Mouse (Mus musculus) liver, embryonic 15.5 days (tissue): ENCODE results near the gene Kctd3. TPM values are rescaled to one million over a fixed set of nuclear protein-coding genes. Genes with fewer than 3 reads are reported as not detected.

ENCODE experiments used
- ATAC-seq: fragments of 200-750 bp; cut with Nextera tagmentation; 2 replicates; pipeline ENCODE4 v1.8.0; 2017; ENCODE audit warnings: moderate number of reproducible peaks, mild to moderate bottlenecking, moderate library complexity; ENCODE audit not compliant: insufficient read depth
- H3K27ac ChIP-seq: fragments of 300-500 bp; sonication (generic); replicated peaks from 2 replicates; pipeline ENCODE4 v1.5.1; 2015; ENCODE audit warnings: mild to moderate bottlenecking, inconsistent platforms
- H3K27me3 ChIP-seq: fragments of 300-500 bp; sonication (generic); 2 replicates; pipeline ENCODE4 v1.6.1; 2015; ENCODE audit warnings: mild to moderate bottlenecking, inconsistent platforms
- H3K36me3 ChIP-seq: fragments of 300-500 bp; sonication (generic); replicated peaks from 2 replicates; pipeline ENCODE4 v1.6.1; 2015; ENCODE audit warnings: moderate library complexity, mild to moderate bottlenecking, inconsistent platforms
- H3K4me1 ChIP-seq: fragments of 300-500 bp; sonication (generic); replicated peaks from 2 replicates; pipeline ENCODE4 v1.6.1; 2015; ENCODE audit warnings: inconsistent platforms
- H3K4me2 ChIP-seq: fragments of 300-500 bp; sonication (generic); 2 replicates; pipeline ENCODE4 v1.6.1; 2015; ENCODE audit warnings: moderate library complexity, mild to moderate bottlenecking, inconsistent platforms
- H3K4me3 ChIP-seq: fragments of 300-500 bp; sonication (generic); replicated peaks from 2 replicates; pipeline ENCODE4 v1.5.1; 2015; ENCODE audit warnings: mild to moderate bottlenecking, inconsistent platforms
- H3K9ac ChIP-seq: fragments of 300-500 bp; sonication (generic); 2 replicates; pipeline ENCODE4 v1.6.1; 2015; ENCODE audit warnings: moderate library complexity, mild to moderate bottlenecking, inconsistent platforms
- H3K9me3 ChIP-seq: fragments of 300-500 bp; sonication (generic); replicated peaks from 2 replicates; pipeline ENCODE4 v1.6.1; 2016; ENCODE audit warnings: inconsistent platforms
- WGBS: fragments of 180-500 bp; shearing (Covaris S2); methylation state at CpG from one replicate; pipeline ENCODE4 v1.1.7; 2015; ENCODE audit warnings: mixed read lengths; ENCODE audit not compliant: insufficient replicate concordance; 5-methylcytosine and 5-hydroxymethylcytosine counted together
- polyA plus RNA-seq: library from polyadenylated mRNA; unstranded; fragments of >200 nt; fragmentation: Nextera tagmentation; extraction: Ambion mirVana; gene quantifications from 2 replicates; pipeline ENCODE4 v1.2.1, GENCODE M21; 2015

Gene Kctd3
- polyA plus RNA-seq, 1 experiment from 2014 or later: 9.4 TPM

DNA sequence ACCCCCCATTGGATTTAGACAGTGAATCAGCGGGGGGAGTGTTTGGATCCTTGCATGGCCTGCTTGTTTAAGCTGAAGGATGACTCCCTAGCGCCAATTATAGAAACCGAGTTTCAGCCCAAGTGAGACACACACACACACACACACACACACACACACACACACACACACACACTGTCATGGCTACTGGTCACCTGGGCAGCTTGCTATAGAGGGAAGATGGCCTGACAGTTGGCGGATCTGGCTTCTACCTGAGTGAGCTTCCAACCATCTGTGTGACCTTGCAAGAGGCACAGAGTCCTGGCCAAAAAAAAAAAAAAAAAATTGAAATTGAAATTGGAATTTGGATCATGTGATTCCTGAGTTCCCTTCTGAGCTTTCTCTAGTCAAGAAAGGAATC lies 55.1 kb downstream of the Kctd3 start:
- WGBS: 53% methylated on average over 4 of the region's 4 CpGs
- Histone ChIP-seq H3K4me1 (no peaks in the 10 kb centered on the region; the same call in 1 of the 2 replicates), H3K36me3 (no peaks in the 10 kb centered on the region), H3K9ac (no peak overlapping the region), H3K4me3 (no peak overlapping the region), H3K27me3 (peaks cover 8% of the 10 kb centered on the region; the same call in 1 of the 2 replicates), H3K4me2 (no peak overlapping the region), H3K27ac (no peak overlapping the region), H3K9me3 (no peaks in the 10 kb centered on the region)
- ATAC-seq: no peak

DNA sequence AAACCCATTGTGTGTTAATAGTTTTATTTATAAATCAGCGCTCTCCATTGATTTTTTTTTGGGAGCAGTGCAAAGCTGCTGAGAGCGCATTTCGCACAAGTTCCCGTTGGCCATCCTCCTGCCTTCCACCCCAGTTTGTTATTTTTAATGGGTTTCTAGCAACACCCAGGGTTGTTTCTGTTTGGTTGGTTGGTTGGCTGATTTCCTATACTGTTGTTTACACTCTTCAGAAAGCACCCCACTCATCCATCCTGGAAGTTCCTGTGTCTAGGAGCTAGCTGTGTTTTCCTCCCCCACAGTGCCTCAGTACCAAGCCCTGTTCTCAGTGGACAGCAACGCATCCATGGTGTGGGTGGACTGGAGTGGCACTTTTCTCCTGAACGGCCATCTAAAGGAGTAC lies 56.5 kb downstream of the Kctd3 start:
- Histone ChIP-seq H3K9ac (no peak overlapping the region), H3K9me3 (no peaks in the 10 kb centered on the region), H3K4me1 (peaks cover 6% of the 10 kb centered on the region), H3K27me3 (peaks cover 8% of the 10 kb centered on the region; the same call in 1 of the 2 replicates), H3K36me3 (no peaks in the 10 kb centered on the region), H3K4me3 (no peak overlapping the region), H3K27ac (no peak overlapping the region), H3K4me2 (no peak overlapping the region)
- no peak for ATAC-seq
- WGBS: 80% methylated on average over 6 of the region's 6 CpGs

DNA sequence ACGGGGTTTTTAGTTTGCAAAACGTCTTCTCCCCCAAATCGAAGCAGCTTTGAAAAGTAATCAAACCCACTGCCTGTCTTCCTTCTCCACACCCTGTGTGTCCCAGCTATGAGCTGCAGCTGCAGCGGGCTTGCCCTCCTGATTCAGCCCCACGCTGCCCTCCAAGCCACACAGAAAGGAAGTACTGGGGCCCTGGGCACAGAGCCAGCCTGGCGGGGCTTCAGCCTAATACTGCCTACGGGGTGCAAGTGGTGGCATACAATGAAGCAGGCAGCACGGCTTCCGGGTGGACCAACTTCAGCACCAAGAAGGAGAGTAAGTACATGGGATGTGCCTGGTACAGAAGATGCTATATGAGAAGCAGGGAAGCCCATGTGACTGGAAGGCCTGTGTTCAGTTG lies 59.4 kb downstream of the Kctd3 start:
- 61% methylated on average over 9 of the region's 9 CpGs for WGBS

DNA sequence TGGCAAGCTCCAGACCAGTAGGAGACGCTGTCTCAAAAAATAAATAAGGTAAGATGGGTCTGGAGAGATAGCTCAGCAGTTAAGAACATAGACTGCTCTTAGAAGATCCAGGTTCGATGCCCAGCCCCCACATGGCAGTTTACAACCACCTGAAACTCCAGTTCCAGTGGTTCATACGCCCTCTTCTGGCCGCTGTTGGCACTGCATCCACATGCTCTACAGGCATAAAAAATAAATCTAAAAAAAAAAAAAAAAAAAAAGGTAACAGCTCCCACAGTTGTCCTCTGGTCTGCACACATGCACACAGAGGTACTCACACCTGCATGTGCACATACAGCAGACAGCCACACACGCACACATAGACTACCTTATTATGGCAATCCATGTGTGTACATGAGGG lies 59.8 kb downstream of the Kctd3 start:
- Histone ChIP-seq H3K27me3 (no peaks in the 10 kb centered on the region; the same call in 1 of the 2 replicates), H3K9ac (no peak overlapping the region), H3K36me3 (no peaks in the 10 kb centered on the region), H3K27ac (no peak overlapping the region), H3K4me3 (no peak overlapping the region), H3K4me2 (no peak overlapping the region), H3K9me3 (no peaks in the 10 kb centered on the region), H3K4me1 (peaks cover 9% of the 10 kb centered on the region)
- 51% methylated on average over 5 of the region's 5 CpGs for WGBS
- ATAC-seq: no peak

More for the DNA sequence above, 59.4 kb downstream of the Kctd3 start:
- ATAC-seq: no peak
- H3K4me2 ChIP-seq: no peak overlapping the region
- H3K4me3 ChIP-seq: no peak overlapping the region
- H3K9me3 ChIP-seq: no peaks in the 10 kb centered on the region
- H3K27me3 ChIP-seq: no peaks in the 10 kb centered on the region; the same call in 1 of the 2 replicates
- no peak overlapping the region for H3K27ac ChIP-seq
- H3K9ac ChIP-seq: no peak overlapping the region
- peaks cover 9% of the 10 kb centered on the region for H3K4me1 ChIP-seq
- no peaks in the 10 kb centered on the region for H3K36me3 ChIP-seq

DNA sequence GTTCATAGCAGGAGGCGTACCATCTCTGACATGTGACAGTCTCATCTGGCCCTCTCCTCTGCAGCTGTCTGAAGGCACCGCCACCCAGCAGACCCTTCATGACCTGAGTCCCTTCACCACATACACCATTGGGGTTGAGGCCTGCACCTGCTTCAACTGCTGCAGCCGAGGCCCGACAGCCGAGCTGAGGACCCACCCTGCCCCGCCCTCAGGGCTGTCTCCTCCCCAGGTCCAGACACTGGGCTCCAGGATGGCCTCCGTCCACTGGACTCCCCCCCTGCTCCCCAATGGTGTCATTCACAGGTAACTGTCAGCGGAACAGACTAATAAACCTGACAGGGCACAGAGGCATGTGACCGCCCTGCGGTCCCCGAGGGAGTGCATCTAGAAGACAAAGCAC lies 60.8 kb downstream of the Kctd3 start:
- Histone ChIP-seq H3K4me2 (no peak overlapping the region), H3K36me3 (no peaks in the 10 kb centered on the region), H3K27ac (no peak overlapping the region), H3K4me3 (no peak overlapping the region), H3K27me3 (no peaks in the 10 kb centered on the region; the same call in 1 of the 2 replicates), H3K4me1 (peaks cover 9% of the 10 kb centered on the region), H3K9me3 (no peaks in the 10 kb centered on the region), H3K9ac (no peak overlapping the region)
- peak; percentile 29; the same call in 1 of the 2 replicates for ATAC-seq
- 73% methylated on average over 11 of the region's 11 CpGs for WGBS

DNA sequence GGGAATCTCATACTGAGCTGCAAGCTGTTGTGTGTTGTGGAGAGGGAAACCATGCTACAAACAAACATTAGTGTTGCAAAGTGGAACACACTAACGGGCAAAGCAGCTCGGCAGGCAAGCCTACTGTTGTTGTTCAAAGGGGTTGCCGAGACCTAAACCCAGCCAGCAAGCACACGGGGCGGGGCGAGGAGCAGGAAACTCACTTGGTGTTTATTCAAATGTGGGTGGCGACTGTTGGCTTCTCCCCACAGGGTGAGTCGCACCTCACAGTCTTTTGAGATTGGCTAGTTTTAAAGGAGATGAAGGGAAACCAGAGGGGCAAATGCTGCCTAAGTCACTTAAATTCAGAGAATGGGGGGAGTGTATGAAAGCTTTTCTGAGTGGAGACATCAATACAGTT lies 62.3 kb downstream of the Kctd3 start:
- H3K9me3 ChIP-seq: no peaks in the 10 kb centered on the region
- H3K27me3 ChIP-seq: no peaks in the 10 kb centered on the region; the same call in 1 of the 2 replicates
- no peaks in the 10 kb centered on the region for H3K36me3 ChIP-seq
- no peak overlapping the region for H3K9ac ChIP-seq
- peaks cover 9% of the 10 kb centered on the region for H3K4me1 ChIP-seq
- H3K4me3 ChIP-seq: no peak overlapping the region
- no peak for ATAC-seq
- H3K27ac ChIP-seq: no peak overlapping the region
- H3K4me2 ChIP-seq: no peak overlapping the region
- 20% methylated on average over 8 of the region's 8 CpGs for WGBS

DNA sequence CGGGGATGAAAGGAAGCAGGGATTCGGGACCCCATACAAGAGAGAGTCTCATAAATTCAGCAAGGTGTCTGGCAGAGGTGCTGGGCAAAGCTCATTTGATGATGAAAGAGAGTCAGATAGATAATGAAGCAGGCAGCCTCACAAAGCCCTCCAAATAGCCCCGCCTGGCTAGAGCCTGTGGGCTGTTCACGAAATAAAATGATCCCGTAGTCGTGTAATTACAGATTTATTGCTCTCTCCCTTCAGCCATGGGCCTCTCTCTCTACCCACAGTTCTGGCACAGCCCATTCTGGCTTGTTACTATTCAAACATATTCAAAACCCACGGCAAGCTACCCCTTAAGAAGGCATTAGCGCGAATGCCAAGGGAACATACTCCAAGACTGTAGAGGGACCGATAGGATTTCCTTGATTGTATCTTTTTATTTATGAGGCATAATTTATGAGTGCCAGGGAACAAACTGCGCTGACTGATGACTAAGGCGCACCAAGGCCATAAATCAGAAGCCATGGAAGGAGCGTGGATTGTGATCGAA lies 70.3 kb downstream of the Kctd3 start:
- Histone ChIP-seq H3K9ac (no peak overlapping the region), H3K4me2 (no peak overlapping the region), H3K9me3 (no peaks in the 10 kb centered on the region), H3K27ac (no peak overlapping the region), H3K4me1 (no peaks in the 10 kb centered on the region), H3K4me3 (no peak overlapping the region), H3K27me3 (no peaks in the 10 kb centered on the region), H3K36me3 (no peaks in the 10 kb centered on the region)
- WGBS: 75% methylated on average over 14 of the region's 14 CpGs
- ATAC-seq: no peak
